Mouse (Mus musculus) CH12.LX (cell line): Measurements from ENCODE around the gene Cd300ld3. TPM values are rescaled to one million over a fixed set of nuclear protein-coding genes. Genes with fewer than 3 reads are reported as not detected.

ENCODE experiments used
- DNase-seq: peaks from one replicate; pipeline ENCODE4 v3.0.0-alpha.2; 2013; ENCODE audit errors: extremely low read depth
- H3K27ac ChIP-seq: 2 replicates; pipeline ENCODE4 v1.5.1; 2012; ENCODE audit warnings: low read depth, mild to moderate bottlenecking, control low read depth, moderate library complexity; ENCODE audit not compliant: insufficient read depth
- H3K27me3 ChIP-seq: replicated peaks from 2 replicates; pipeline ENCODE3; 2012; ENCODE audit warnings: inconsistent platforms
- H3K36me3 ChIP-seq, 2 experiments: replicated peaks in 1 of 2; 2 replicates each; pipeline versions ENCODE3 to v1.6.1; 2012; ENCODE audit warnings: inconsistent platforms in 1 of 2, low read length in 1 of 2, mild to moderate bottlenecking in 1 of 2, mixed read lengths in 1 of 2, moderate library complexity in 1 of 2; ENCODE audit not compliant: control insufficient read depth in 1 of 2, insufficient read depth in 1 of 2
- H3K4me1 ChIP-seq, 2 experiments: 2 replicates each; pipeline ENCODE4 v1.6.1; 2012; ENCODE audit warnings: inconsistent platforms in 1 of 2, moderate library complexity in 1 of 2; ENCODE audit not compliant: insufficient read depth in 2 of 2, control insufficient read depth in 1 of 2
- H3K4me2 ChIP-seq: 2 replicates; pipeline ENCODE4 v1.6.1; 2012; ENCODE audit warnings: low read depth, mild to moderate bottlenecking, control low read depth; ENCODE audit not compliant: poor library complexity, insufficient read depth, severe bottlenecking
- H3K4me3 ChIP-seq, 3 experiments: fragments of 150-350 bp in 1 of 3; sonication (generic) in 1 of 3; replicated peaks in 1 of 3; 2 replicates each; pipeline versions ENCODE3 to v1.5.1; 2011 to 2012; ENCODE audit warnings: low read depth in 2 of 3, low read length in 2 of 3, mild to moderate bottlenecking in 2 of 3, moderate library complexity in 2 of 3, control low read depth in 1 of 3, improper control_type of control experiment in 1 of 3, inconsistent platforms in 1 of 3, mixed read lengths in 1 of 3; ENCODE audit not compliant: poor library complexity in 1 of 3
- H3K79me2 ChIP-seq: replicated peaks from 2 replicates; pipeline ENCODE4 v1.6.1; 2012; ENCODE audit warnings: mild to moderate bottlenecking, moderate library complexity; ENCODE audit not compliant: control insufficient read depth, poor library complexity, insufficient read depth, severe bottlenecking; ENCODE audit errors: extremely low read depth
- H3K9ac ChIP-seq: 2 replicates; pipeline ENCODE4 v1.6.1; 2012; ENCODE audit warnings: low read depth, mild to moderate bottlenecking, control low read depth, moderate library complexity; ENCODE audit not compliant: insufficient read depth
- H3K9me3 ChIP-seq: replicated peaks from 2 replicates; pipeline ENCODE3; 2012; ENCODE audit warnings: low read length, inconsistent platforms, mixed read lengths
- CHD1 ChIP-seq: IDR thresholded peaks from 2 replicates; pipeline ENCODE4 v1.6.1; 2012; ENCODE audit warnings: low read depth, low read length, improper control_type of control experiment, inconsistent platforms
- CTCF ChIP-seq, 2 experiments: IDR thresholded peaks in 1 of 2; conservative IDR thresholded peaks in 1 of 2; 2 replicates each; pipeline ENCODE4 v1.5.1; 2011 to 2012; ENCODE audit warnings: low read depth in 2 of 2, low read length in 2 of 2, improper control_type of control experiment in 1 of 2, inconsistent platforms in 1 of 2, mild to moderate bottlenecking in 1 of 2, moderate library complexity in 1 of 2
- HCFC1 ChIP-seq: IDR thresholded peaks from 2 replicates; pipeline ENCODE4 v1.6.1; 2012; ENCODE audit warnings: low read depth, mild to moderate bottlenecking, inconsistent platforms, low read length, improper control_type of control experiment
- IRF4 ChIP-seq: IDR thresholded peaks from 2 replicates; pipeline ENCODE4 v1.6.1; 2014; ENCODE audit warnings: low read depth, mild to moderate bottlenecking, inconsistent platforms, low read length, improper control_type of control experiment
- JUN ChIP-seq: IDR thresholded peaks from 2 replicates; pipeline ENCODE4 v1.6.1; 2011; ENCODE audit warnings: low read depth, mild to moderate bottlenecking, low read length, improper control_type of control experiment, moderate library complexity; ENCODE audit not compliant: insufficient read depth
- MAX ChIP-seq: IDR thresholded peaks from 2 replicates; pipeline ENCODE4 v1.6.1; 2011; ENCODE audit warnings: low read length, improper control_type of control experiment
- MXI1 ChIP-seq: IDR thresholded peaks from 2 replicates; pipeline ENCODE4 v1.6.1; 2011; ENCODE audit warnings: mild to moderate bottlenecking, low read depth, low read length, improper control_type of control experiment
- MYC ChIP-seq: IDR thresholded peaks from 2 replicates; pipeline ENCODE4 v1.6.1; 2011; ENCODE audit warnings: low read depth, mild to moderate bottlenecking, improper control_type of control experiment, low read length
- NELFE ChIP-seq: IDR thresholded peaks from 2 replicates; pipeline ENCODE4 v1.6.1; 2011; ENCODE audit warnings: low read depth, low read length, improper control_type of control experiment
- POLR2AphosphoS2 ChIP-seq: IDR thresholded peaks from 2 replicates; pipeline ENCODE4 v1.6.1; 2011; ENCODE audit warnings: low read depth, low read length, improper control_type of control experiment
- RAD21 ChIP-seq: IDR thresholded peaks from 2 replicates; pipeline ENCODE4 v1.6.1; 2011; ENCODE audit warnings: low read depth, mild to moderate bottlenecking, low read length, improper control_type of control experiment, moderate library complexity
- SMC3 ChIP-seq: IDR thresholded peaks from 2 replicates; pipeline ENCODE4 v1.6.1; 2011; ENCODE audit warnings: low read depth, low read length, improper control_type of control experiment
- TBP ChIP-seq: conservative IDR thresholded peaks from 2 replicates; pipeline ENCODE4 v1.6.1; 2011; ENCODE audit warnings: low read depth, low read length, improper control_type of control experiment
- TCF12 ChIP-seq: IDR thresholded peaks from 2 replicates; pipeline ENCODE4 v1.6.1; 2014; ENCODE audit warnings: low read depth, mild to moderate bottlenecking, inconsistent platforms, low read length, improper control_type of control experiment
- UBTF ChIP-seq: IDR thresholded peaks from 2 replicates; pipeline ENCODE4 v1.6.1; 2012; ENCODE audit warnings: low read depth, mild to moderate bottlenecking, inconsistent platforms, low read length, improper control_type of control experiment, moderate library complexity
- USF1 ChIP-seq: IDR thresholded peaks from 2 replicates; pipeline ENCODE4 v1.6.1; 2014; ENCODE audit warnings: low read depth, mild to moderate bottlenecking, inconsistent platforms, low read length, improper control_type of control experiment
- ZC3H11A ChIP-seq: IDR thresholded peaks from 2 replicates; pipeline ENCODE4 v1.6.1; 2012; ENCODE audit warnings: low read depth, mild to moderate bottlenecking, inconsistent platforms, low read length, improper control_type of control experiment
- ZNF384 ChIP-seq: IDR thresholded peaks from 2 replicates; pipeline ENCODE4 v1.6.1; 2012; ENCODE audit warnings: low read depth, low read length, improper control_type of control experiment, inconsistent platforms
- dilution Hi-C: fragments of 300-500 bp; cut with MboI; formaldehyde crosslinking; loops from 2 replicates; pipeline ENCODE4 v1.14.3; 2020; ENCODE audit warnings: low sequenced_read_pairs; ENCODE audit not compliant: extremely low pct_unique_long_range_greater_than_20kb, extremely low pct_ligation_motif_present
- in situ Hi-C: fragments of 300-500 bp; cut with MboI; formaldehyde crosslinking; loops from 3 replicates; pipeline ENCODE4 v1.14.3; 2019; ENCODE audit warnings: low sequenced_read_pairs, low pct_ligation_motif_present, low pct_unique_long_range_greater_than_20kb, mixed read lengths
- polyA plus RNA-seq: library from polyadenylated mRNA; unstranded; fragments of >175 nt; gene quantifications from 2 replicates; pipeline ENCODE4 v1.2.1, GENCODE M21; 2012; ENCODE audit warnings: low read depth; ENCODE audit not compliant: insufficient read length
- total RNA-seq, 2 experiments: library from RNA; depleted of rRNA; stranded (reverse); fragments of 300-350 nt in 1 of 2; fragments of >200 nt in 1 of 2; gene quantifications; 2 replicates each; pipeline ENCODE4 v1.2.3; 2012 to 2014

Cd300ld3 gene
- total and polyA plus RNA-seq, 3 experiments = 0.37 to 0.42 TPM; not detected in 1

- Histone ChIP-seq H3K27me3 (peaks cover 9% of the 10 kb centered on the region), H3K4me2 (no peak overlapping the region), H3K4me3 (no peak overlapping the region), H3K36me3 (no peaks in the 10 kb centered on the region), H3K79me2 (no peaks in the 10 kb centered on the region), H3K9ac (no peak overlapping the region), H3K4me1 (peaks cover 12 to 16% of the 10 kb centered on the region in 2 experiments), H3K9me3 (no peaks in the 10 kb centered on the region), H3K27ac (no peak overlapping the region)
- DNase-seq = no peak
- dilution Hi-C loops (no loop called here), in situ Hi-C loops (loop anchor here (5.0 kb wide), 1 partner anchor 76 kb away; no protein-coding TSS in a partner anchor)
- TF ChIP-seq UBTF (no peak), MAX (no peak), USF1 (no peak), MXI1 (0 out of 2 replicates have a peak, but pooled peaks have one; percentile 23), SMC3 (no peak), POLR2AphosphoS2 (no peak), JUN (no peak), ZNF384 (no peak)
These were observed 33.2 kb upstream of the Cd300ld3 start for GRCm38 (mm10) chr11:115081373-115081772.

GRCm38 (mm10) chr11:115080886-115081285 lies 32.7 kb upstream of the Cd300ld3 start:
- H3K36me3 ChIP-seq = no peaks in the 10 kb centered on the region
- no peak overlapping the region for H3K9ac ChIP-seq
- DNase-seq = peak; percentile 84
- TF ChIP-seq MYC (peak; percentile 47; the same call in 1 of the 2 replicates), TCF12 (no peak), CHD1 (no peak), IRF4 (peak; percentile 58; the same call in 1 of the 2 replicates), RAD21 (peak; percentile 95), HCFC1 (no peak), SMC3 (peak; percentile 98), TBP (no peak), CTCF (conservative IDR thresholded peaks at IDR 0.05 in 1 of 2, IDR thresholded peaks at IDR 0.05 in 1 of 2; ENCODE audit: low read depth in 2 of 2, low read length in 2 of 2) (peak; percentile 97 to 99), ZC3H11A (peak; percentile 88), NELFE (peak; percentile 43; the same call in 1 of the 2 replicates)
- no peaks in the 10 kb centered on the region for H3K79me2 ChIP-seq
- no peak overlapping the region for H3K4me2 ChIP-seq
- H3K4me1 ChIP-seq = peaks cover 10 to 11% of the 10 kb centered on the region in 2 experiments
- in situ Hi-C loops = loop anchor here (5.0 kb wide), 1 partner anchor 76 kb away; no protein-coding TSS in a partner anchor
- peaks cover 11% of the 10 kb centered on the region for H3K27me3 ChIP-seq
- dilution Hi-C loops = no loop called here
- H3K27ac ChIP-seq = no peak overlapping the region
- no peaks in the 10 kb centered on the region for H3K9me3 ChIP-seq
- no peak overlapping the region for H3K4me3 ChIP-seq
